Mouse (Mus musculus) ES-E14 (cell line): ENCODE measurements around the gene Rrnad1.

Experiments used
- HCFC1 ChIP-seq: IDR thresholded peaks from 2 replicates; pipeline ENCODE4 v1.6.1; 2012; ENCODE audit warnings: low read length, inconsistent platforms, borderline replicate concordance; ENCODE audit not compliant: insufficient read depth
- MAFK ChIP-seq: IDR thresholded peaks from 2 replicates; pipeline ENCODE4 v1.6.1; 2014; ENCODE audit warnings: mild to moderate bottlenecking, low read depth, low read length, inconsistent platforms; ENCODE audit not compliant: insufficient read depth
- ZNF384 ChIP-seq: IDR thresholded peaks from 2 replicates; pipeline ENCODE4 v1.6.1; 2012; ENCODE audit warnings: low read depth, low read length, inconsistent platforms

- TF ChIP-seq ZNF384 (no peak), MAFK (no peak), HCFC1 (no peak)
Measured at GRCm38 (mm10) chr3:87946541-87946860, 16.0 kb upstream of the Rrnad1 start.
